Mouse (Mus musculus): Measurements from ENCODE around the gene Rfx3. TPM values are rescaled to one million over a fixed set of nuclear protein-coding genes. Genes with fewer than 3 reads are reported as not detected.

Rfx3 gene
- polyA plus RNA-seq, 1 experiment = 7.5 TPM

DNA sequence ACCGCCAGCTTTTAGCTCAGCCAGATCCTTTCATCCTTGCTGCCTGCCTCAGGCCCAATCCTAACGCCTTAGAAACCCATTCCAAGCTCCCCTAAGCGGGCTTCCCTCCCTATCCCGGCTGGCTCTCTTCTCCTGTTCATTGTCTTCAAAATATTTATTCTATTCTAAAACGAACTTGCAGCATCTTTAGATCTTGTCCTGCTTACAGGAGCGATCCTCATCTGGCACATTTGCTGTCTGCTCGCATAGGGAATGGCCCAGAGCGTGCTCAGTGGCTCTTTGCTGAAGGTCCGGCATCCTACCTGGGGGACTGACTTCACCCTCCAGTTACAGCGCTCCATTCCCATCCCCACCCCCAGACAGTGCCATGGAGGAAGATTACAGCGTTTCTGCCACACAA is 292.0 kb downstream of the Rfx3 start:
- no peak for TF ChIP-seq CTCF (IDR thresholded peaks at IDR 0.05; ENCODE audit: borderline replicate concordance, control insufficient read depth, extremely low read depth, insufficient read depth, low read length, poor library complexity)
- no peak for TF ChIP-seq POLR2A (IDR thresholded peaks at IDR 0.05; ENCODE audit: control insufficient read depth, extremely low read depth, insufficient read depth, low read length, poor library complexity)
- Histone ChIP-seq H3K4me1 (replicated peaks; ENCODE audit: control insufficient read depth, insufficient read depth, low read length) (no peaks in the 10 kb centered on the region), H3K27ac (ENCODE audit: control insufficient read depth, insufficient read depth, low read length) (no peak overlapping the region), H3K36me3 (ENCODE audit: control insufficient read depth, insufficient read depth, low read length) (no peaks in the 10 kb centered on the region), H3K27me3 (ENCODE audit: control insufficient read depth, insufficient read depth, low read length) (no peaks in the 10 kb centered on the region), H3K4me3 (ENCODE audit: control insufficient read depth, insufficient read depth, low read length) (no peak overlapping the region)
- WGBS = 84% methylated on average over 11 of the region's 11 CpGs
- no peak for DNase-seq

DNA sequence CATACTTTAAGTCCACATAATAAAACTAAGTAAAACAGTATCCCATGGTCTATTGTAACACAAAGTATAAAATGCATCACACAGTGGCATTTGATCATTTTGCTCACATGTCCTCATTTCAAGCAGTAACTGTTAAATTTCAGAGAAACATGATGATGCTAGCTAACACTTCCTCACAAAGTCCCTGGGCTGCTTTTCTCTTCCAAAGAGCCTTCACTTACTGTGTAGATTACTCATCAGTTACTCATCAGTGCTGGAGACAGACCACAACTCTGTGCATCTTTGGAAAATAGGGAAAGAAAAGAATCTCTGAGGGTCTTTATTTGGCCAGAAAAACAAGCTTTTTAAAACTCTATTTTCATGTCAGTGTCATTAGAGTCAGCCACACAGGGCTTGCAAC is 294.7 kb downstream of the Rfx3 start:
- no peak for DNase-seq
- no peak overlapping the region for H3K27ac ChIP-seq (ENCODE audit: control insufficient read depth, insufficient read depth, low read length)
- H3K4me3 ChIP-seq (ENCODE audit: control insufficient read depth, insufficient read depth, low read length) = no peak overlapping the region
- no peaks in the 10 kb centered on the region for H3K27me3 ChIP-seq (ENCODE audit: control insufficient read depth, insufficient read depth, low read length)
- H3K4me1 ChIP-seq (replicated peaks; ENCODE audit: control insufficient read depth, insufficient read depth, low read length) = no peaks in the 10 kb centered on the region
- TF ChIP-seq POLR2A (IDR thresholded peaks at IDR 0.05; ENCODE audit: control insufficient read depth, extremely low read depth, insufficient read depth, low read length, poor library complexity) = no peak
- TF ChIP-seq CTCF (IDR thresholded peaks at IDR 0.05; ENCODE audit: borderline replicate concordance, control insufficient read depth, extremely low read depth, insufficient read depth, low read length, poor library complexity) = no peak
- no peaks in the 10 kb centered on the region for H3K36me3 ChIP-seq (ENCODE audit: control insufficient read depth, insufficient read depth, low read length)

All from thymus, adult 2 months (tissue).